Mouse (Mus musculus) hindbrain, embryonic 10.5 days (tissue): Measurements from ENCODE around the gene Hoxa10. TPM values are rescaled to one million over a fixed set of nuclear protein-coding genes. Genes with fewer than 3 reads are reported as not detected.

Experiments
- DNase-seq: peaks from one replicate; pipeline ENCODE4 v3.0.0-alpha.2; 2017; ENCODE audit warnings: low spot score
- H3K27ac ChIP-seq: fragments of 300-500 bp; sonication (generic); 2 replicates; pipeline ENCODE4 v1.5.1; 2016; ENCODE audit warnings: mild to moderate bottlenecking, moderate library complexity
- H3K27me3 ChIP-seq: fragments of 300-500 bp; sonication (generic); 2 replicates; pipeline ENCODE4 v1.6.1; 2016; ENCODE audit warnings: mild to moderate bottlenecking; ENCODE audit not compliant: poor library complexity, insufficient read depth, severe bottlenecking
- H3K36me3 ChIP-seq: fragments of 300-500 bp; sonication (generic); 2 replicates; pipeline ENCODE4 v1.6.1; 2016; ENCODE audit warnings: mild to moderate bottlenecking, moderate library complexity
- H3K4me1 ChIP-seq: fragments of 300-500 bp; sonication (generic); replicated peaks from 2 replicates; pipeline ENCODE4 v1.6.1; 2016; ENCODE audit warnings: mild to moderate bottlenecking
- H3K4me3 ChIP-seq: fragments of 300-500 bp; sonication (generic); 2 replicates; pipeline ENCODE4 v1.5.1; 2016; ENCODE audit warnings: mild to moderate bottlenecking, moderate library complexity
- H3K9me3 ChIP-seq: fragments of 300-500 bp; sonication (generic); 2 replicates; pipeline ENCODE4 v1.6.1; 2016; ENCODE audit warnings: mild to moderate bottlenecking, moderate library complexity
- WGBS: fragments of 180-500 bp; shearing (Covaris S2); methylation state at CpG from one replicate; pipeline ENCODE4 v1.1.7; 2016; 5-methylcytosine and 5-hydroxymethylcytosine counted together
- polyA plus RNA-seq: library from polyadenylated mRNA; unstranded; fragments of >200 nt; fragmentation: Nextera tagmentation; extraction: Ambion mirVana; gene quantifications from 2 replicates; pipeline ENCODE4 v1.2.1, GENCODE M21; 2016

Gene Hoxa10
- polyA plus RNA-seq, 1 experiment from 2014 or later, result not detected

DNA sequence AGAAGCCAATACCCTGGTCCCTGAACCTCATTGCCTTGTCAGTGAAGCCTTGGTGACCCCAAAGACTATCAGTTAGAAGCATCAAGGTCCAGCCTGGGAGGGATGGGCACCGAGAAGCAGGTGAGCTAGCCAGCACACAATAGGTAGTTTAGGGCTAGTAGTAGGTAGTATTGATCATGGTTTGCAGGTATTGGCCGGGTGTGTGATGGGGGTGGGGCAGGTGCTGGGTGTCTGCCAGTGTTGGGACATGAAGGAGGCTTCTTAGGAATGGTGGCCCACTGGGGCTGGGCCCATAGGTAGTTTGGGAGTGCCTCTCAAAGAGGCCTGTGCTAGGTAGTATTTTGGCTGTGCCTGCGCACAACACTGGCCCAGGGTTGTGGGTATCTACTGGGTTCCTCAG is 25.6 kb downstream of the Hoxa10 start:
- no peaks in the 10 kb centered on the region for H3K36me3 ChIP-seq
- H3K9me3 ChIP-seq, result no peaks in the 10 kb centered on the region
- H3K4me1 ChIP-seq, result peaks cover 11% of the 10 kb centered on the region
- H3K27ac ChIP-seq, result no peak overlapping the region
- DNase-seq, result no peak
- H3K27me3 ChIP-seq, result peaks cover 100% of the 10 kb centered on the region
- no peak overlapping the region for H3K4me3 ChIP-seq
- 14% methylated on average over 3 of the region's 3 CpGs for WGBS

GRCm38 (mm10) chr6:52214271-52214670 is 26.4 kb downstream of the Hoxa10 start:
- Histone ChIP-seq H3K4me1 (peaks cover 11% of the 10 kb centered on the region), H3K27me3 (peaks cover 100% of the 10 kb centered on the region), H3K36me3 (no peaks in the 10 kb centered on the region), H3K9me3 (no peaks in the 10 kb centered on the region), H3K4me3 (no peak overlapping the region), H3K27ac (no peak overlapping the region)
- 9% methylated on average over 5 of the region's 5 CpGs for WGBS
- DNase-seq, result no peak

DNA sequence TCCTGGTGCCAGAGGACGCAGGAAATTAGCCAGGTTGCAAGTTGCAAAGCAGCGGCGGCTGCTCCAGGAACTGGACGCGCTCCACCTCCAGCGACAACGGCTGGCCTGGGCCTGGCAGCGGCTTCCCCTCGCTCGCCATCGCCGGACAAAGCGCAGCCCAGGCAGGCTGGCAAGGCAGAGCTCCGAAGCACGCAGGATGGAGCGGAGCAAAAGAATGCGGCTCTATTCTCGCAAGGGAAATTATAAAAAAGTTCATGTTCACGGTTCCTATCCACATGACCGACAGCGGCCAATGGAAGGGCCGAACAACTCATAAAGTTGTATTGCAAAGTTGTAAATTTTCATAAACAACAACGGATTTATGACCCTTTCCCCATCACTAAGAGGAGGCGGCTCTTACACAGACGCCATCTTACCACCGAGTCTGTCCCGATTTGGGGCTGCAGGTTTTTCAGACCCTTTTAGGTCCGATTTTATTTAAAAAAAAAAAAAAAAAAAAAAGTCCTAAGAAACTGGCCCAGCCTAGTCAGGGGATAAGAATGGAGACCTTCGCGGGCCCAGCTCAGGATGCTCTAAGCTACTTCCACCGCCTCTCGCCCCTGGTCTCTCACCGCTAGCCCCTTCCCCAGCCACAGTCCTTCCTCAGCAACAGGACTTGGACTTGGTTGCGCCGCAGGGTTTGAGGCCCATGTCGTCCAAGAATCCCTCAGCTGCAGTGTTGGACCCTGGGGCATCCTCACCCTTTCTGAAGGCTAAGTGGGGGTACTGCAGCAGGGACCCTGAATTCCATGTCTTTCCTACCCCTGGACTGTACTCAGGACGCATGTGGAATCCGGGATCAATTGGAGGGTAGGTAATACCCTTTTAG is 27.3 kb downstream of the Hoxa10 start, which contains the start of the genes Hoxa3 and Gm28308:
Hoxa3 (minus strand) TSS at position 218 of the 868 bp plus-strand sequence.
Gm28308 (minus strand) TSS at position 221 of the 868 bp plus-strand sequence.
- no peak for DNase-seq
- no peak within 1 kb of the TSS for H3K4me3 ChIP-seq
- peaks cover 100% of the 10 kb centered on the region for H3K27me3 ChIP-seq
- WGBS, result 2% methylated on average over 38 of the region's 38 CpGs
- H3K9me3 ChIP-seq, result no peaks in the 10 kb centered on the region
- no peaks in the 10 kb centered on the region for H3K36me3 ChIP-seq
- H3K27ac ChIP-seq, result no peak within 1 kb of the TSS
- peaks cover 17% of the 10 kb centered on the region for H3K4me1 ChIP-seq

DNA sequence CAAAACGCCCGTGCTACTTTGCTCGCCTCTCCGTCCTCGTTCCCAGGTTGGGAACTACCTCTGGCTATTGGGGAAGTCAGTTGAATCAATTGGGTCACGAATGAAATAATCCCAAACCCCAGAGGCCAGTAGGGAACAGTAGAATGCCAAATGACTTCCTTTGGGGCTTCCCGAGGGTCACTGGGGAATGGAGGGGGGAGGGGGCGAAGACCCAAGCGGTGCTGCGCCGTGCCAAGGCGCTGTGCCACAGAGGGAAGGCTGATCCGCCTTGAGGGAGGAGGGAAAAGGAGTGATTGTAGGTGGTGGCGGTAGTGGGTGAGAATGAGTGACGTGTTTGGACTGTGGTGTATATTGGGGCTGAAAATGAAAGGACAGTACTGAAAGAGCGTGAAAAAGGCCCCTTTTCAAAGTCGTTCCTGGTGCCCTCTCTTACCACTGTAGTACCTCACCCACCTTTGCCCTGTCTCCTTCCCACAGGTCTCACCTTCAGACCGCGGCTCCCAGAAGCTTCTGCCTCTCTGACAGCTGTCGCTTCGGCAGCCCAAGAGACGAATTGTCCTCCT is 28.0 kb downstream of the Hoxa10 start:
- peaks cover 18% of the 10 kb centered on the region for H3K4me1 ChIP-seq
- H3K27ac ChIP-seq, result no peak overlapping the region
- H3K36me3 ChIP-seq, result no peaks in the 10 kb centered on the region
- 1% methylated on average over 22 of the region's 22 CpGs for WGBS
- H3K27me3 ChIP-seq, result peaks cover 100% of the 10 kb centered on the region
- no peak for DNase-seq
- H3K9me3 ChIP-seq, result no peaks in the 10 kb centered on the region
- H3K4me3 ChIP-seq, result no peak overlapping the region

- DNase-seq, result no peak
- H3K27ac ChIP-seq, result no peak overlapping the region
- no peaks in the 10 kb centered on the region for H3K9me3 ChIP-seq
- H3K27me3 ChIP-seq, result peaks cover 100% of the 10 kb centered on the region
- 2% methylated on average over 13 of the region's 13 CpGs for WGBS
- no peaks in the 10 kb centered on the region for H3K36me3 ChIP-seq
- peaks cover 11% of the 10 kb centered on the region for H3K4me1 ChIP-seq
- H3K4me3 ChIP-seq, result no peak overlapping the region
These were observed 28.7 kb downstream of the Hoxa10 start for GRCm38 (mm10) chr6:52211961-52212360.

GRCm38 (mm10) chr6:52211170-52211935 is 29.3 kb downstream of the Hoxa10 start:
- H3K4me3 ChIP-seq, result no peak overlapping the region
- DNase-seq, result peak; percentile 81
- no peak overlapping the region for H3K27ac ChIP-seq
- H3K27me3 ChIP-seq, result peaks cover 100% of the 10 kb centered on the region
- WGBS, result under 1% methylated on average over 37 of the region's 37 CpGs
- no peaks in the 10 kb centered on the region for H3K9me3 ChIP-seq
- H3K4me1 ChIP-seq, result peaks cover 9% of the 10 kb centered on the region
- no peaks in the 10 kb centered on the region for H3K36me3 ChIP-seq

GRCm38 (mm10) chr6:52209685-52210046 is 31.0 kb downstream of the Hoxa10 start:
- 4% methylated on average over 12 of the region's 12 CpGs for WGBS
- no peaks in the 10 kb centered on the region for H3K9me3 ChIP-seq
- H3K4me1 ChIP-seq, result peaks cover 9% of the 10 kb centered on the region
- H3K27me3 ChIP-seq, result peaks cover 100% of the 10 kb centered on the region
- H3K27ac ChIP-seq, result no peak overlapping the region
- no peak for DNase-seq
- H3K36me3 ChIP-seq, result no peaks in the 10 kb centered on the region
- H3K4me3 ChIP-seq, result no peak overlapping the region

GRCm38 (mm10) chr6:52208868-52209684 is 31.6 kb downstream of the Hoxa10 start:
- Histone ChIP-seq H3K27me3 (peaks cover 100% of the 10 kb centered on the region), H3K9me3 (no peaks in the 10 kb centered on the region), H3K36me3 (no peaks in the 10 kb centered on the region), H3K4me3 (peak overlapping the region; percentile 25; the same call in 1 of the 2 replicates), H3K4me1 (peaks cover 15% of the 10 kb centered on the region), H3K27ac (no peak overlapping the region)
- no peak for DNase-seq
- WGBS, result 3% methylated on average over 18 of the region's 18 CpGs

- WGBS, result 1% methylated on average over 47 of the region's 47 CpGs
- H3K4me1 ChIP-seq, result peaks cover 22% of the 10 kb centered on the region
- H3K4me3 ChIP-seq, result peak within 1 kb of the TSS; percentile 25; the same call in 1 of the 2 replicates
- H3K36me3 ChIP-seq, result no peaks in the 10 kb centered on the region
- no peak within 1 kb of the TSS for H3K27ac ChIP-seq
- H3K9me3 ChIP-seq, result no peaks in the 10 kb centered on the region
- peaks cover 100% of the 10 kb centered on the region for H3K27me3 ChIP-seq
- no peak for DNase-seq
These were observed 32.4 kb downstream of the Hoxa10 start, which contains the start of gene Hoxa6 for GRCm38 (mm10) chr6:52208072-52208867. Hoxa6 (minus strand) TSS chr6:52208722.

- DNase-seq, result no peak
- H3K4me1 ChIP-seq, result peaks cover 25% of the 10 kb centered on the region
- no peak overlapping the region for H3K27ac ChIP-seq
- H3K4me3 ChIP-seq, result no peak overlapping the region
- peaks cover 100% of the 10 kb centered on the region for H3K27me3 ChIP-seq
- H3K9me3 ChIP-seq, result no peaks in the 10 kb centered on the region
- no peaks in the 10 kb centered on the region for H3K36me3 ChIP-seq
These were observed 33.0 kb downstream of the Hoxa10 start for GRCm38 (mm10) chr6:52207684-52207976.

DNA sequence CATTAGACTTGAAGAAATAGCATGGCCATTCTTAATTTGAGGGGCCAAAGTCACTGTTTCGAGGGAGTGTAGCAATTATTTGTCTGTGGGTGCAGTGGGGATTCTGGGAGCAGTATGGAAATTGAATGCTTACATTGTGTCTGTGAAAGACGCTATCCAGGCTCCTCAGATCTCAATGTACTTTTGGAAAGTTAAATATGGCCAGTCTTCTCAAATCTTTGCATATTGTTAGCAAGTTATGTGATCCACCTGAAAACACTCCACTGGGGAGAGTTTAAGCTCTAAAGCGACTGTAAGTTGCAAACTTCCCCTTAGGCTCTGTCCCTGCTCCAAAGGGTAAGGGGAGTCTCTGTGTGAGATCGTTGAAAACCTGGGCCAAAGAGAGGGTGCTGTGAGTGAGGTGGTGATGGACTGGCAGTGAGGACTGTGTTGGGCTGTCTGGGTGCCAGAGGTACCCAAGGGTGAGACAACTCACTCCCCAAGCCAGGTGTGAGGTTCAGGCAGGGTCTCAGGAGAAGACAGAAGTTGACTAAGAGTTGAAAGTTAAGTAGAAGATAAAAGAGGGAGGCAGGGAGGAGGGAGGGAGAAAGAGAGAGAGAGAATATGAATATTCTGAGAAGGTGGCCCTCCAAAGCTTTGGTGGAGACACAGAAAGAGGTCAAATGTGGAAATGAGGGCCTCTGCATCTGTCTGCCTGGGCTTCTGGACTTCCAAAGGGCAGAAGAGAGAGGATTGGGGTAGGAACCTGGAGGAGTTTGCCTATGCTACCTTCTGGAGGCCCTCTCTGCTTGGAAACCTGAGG is 33.6 kb downstream of the Hoxa10 start:
- H3K9me3 ChIP-seq, result no peaks in the 10 kb centered on the region
- H3K36me3 ChIP-seq, result no peaks in the 10 kb centered on the region
- WGBS, result 3% methylated on average over 4 of the region's 4 CpGs
- no peak overlapping the region for H3K27ac ChIP-seq
- DNase-seq, result no peak
- no peak overlapping the region for H3K4me3 ChIP-seq
- peaks cover 25% of the 10 kb centered on the region for H3K4me1 ChIP-seq
- H3K27me3 ChIP-seq, result peaks cover 100% of the 10 kb centered on the region
